Mouse (Mus musculus) gastrocnemius, postnatal 25 days (tissue): ENCODE results near the gene Eif3d. TPM values are rescaled to one million over a fixed set of nuclear protein-coding genes. Genes with fewer than 3 reads are reported as not detected.

Experiments used
- DNase-seq: peaks from one replicate; pipeline ENCODE4 v3.0.0; 2022
- total RNA-seq, 2 experiments: library from RNA; stranded (reverse); gene quantifications; 1 replicate in 1 of 2; 2 replicates in 1 of 2; pipeline ENCODE4 v1.2.3; 2021

Gene Eif3d
- total RNA-seq, 2 experiments from 2014 or later, result 52.8 to 52.9 TPM

- no peak for DNase-seq
Measured at GRCm38 (mm10) chr15:77954362-77954761, 16.3 kb downstream of the Eif3d start.

- no peak for DNase-seq
Measured at GRCm38 (mm10) chr15:77952921-77953320, 17.7 kb downstream of the Eif3d start.

- no peak for DNase-seq
Measured at GRCm38 (mm10) chr15:77949061-77949460, 21.6 kb downstream of the Eif3d start.

GRCm38 (mm10) chr15:77945711-77946110, 24.9 kb downstream of the Eif3d start:
- DNase-seq, result peak; percentile 50

- no peak for DNase-seq
Measured at GRCm38 (mm10) chr15:77941563-77941962, 29.1 kb downstream of the Eif3d start.

- DNase-seq, result no peak
Measured at GRCm38 (mm10) chr15:77938516-77938915, 32.1 kb downstream of the Eif3d start.

GRCm38 (mm10) chr15:77935673-77936375, 34.8 kb downstream of the Eif3d start:
- DNase-seq, result no peak

- DNase-seq, result no peak
Measured at GRCm38 (mm10) chr15:77934968-77935367, 35.6 kb downstream of the Eif3d start.

- DNase-seq, result peak; percentile 51
Measured at GRCm38 (mm10) chr15:77934326-77934725, 36.3 kb downstream of the Eif3d start.

- DNase-seq, result peak; percentile 94
Measured at GRCm38 (mm10) chr15:77933770-77934169, 36.8 kb downstream of the Eif3d start.

GRCm38 (mm10) chr15:77933222-77933621, 37.4 kb downstream of the Eif3d start:
- DNase-seq, result no peak

- peak; percentile 54 for DNase-seq
Measured at GRCm38 (mm10) chr15:77931689-77932016, 39.0 kb downstream of the Eif3d start.

- DNase-seq, result no peak
Measured at GRCm38 (mm10) chr15:77930986-77931688, 39.5 kb downstream of the Eif3d start.

- DNase-seq, result no peak
Measured at GRCm38 (mm10) chr15:77929804-77930203, 40.8 kb downstream of the Eif3d start.

- DNase-seq, result peak; percentile 97
Measured at GRCm38 (mm10) chr15:77928673-77929331, 41.8 kb downstream of the Eif3d start, which contains the start of gene Txn2. TSS of gene Txn2 (minus strand) at chr15:77929006.

- DNase-seq, result no peak
Measured at GRCm38 (mm10) chr15:77928091-77928490, 42.5 kb downstream of the Eif3d start.

GRCm38 (mm10) chr15:77926921-77927320, 43.7 kb downstream of the Eif3d start:
- DNase-seq, result no peak

GRCm38 (mm10) chr15:77925195-77925594, 45.4 kb downstream of the Eif3d start:
- DNase-seq, result no peak

- no peak for DNase-seq
Measured at GRCm38 (mm10) chr15:77923267-77924035, 47.2 kb downstream of the Eif3d start.

GRCm38 (mm10) chr15:77922710-77923109, 47.9 kb downstream of the Eif3d start:
- no peak for DNase-seq

- DNase-seq, result no peak
Measured at GRCm38 (mm10) chr15:77921636-77922035, 49.0 kb downstream of the Eif3d start.
